Mouse (Mus musculus) brain, embryonic 14.5 days (tissue): ENCODE results near the gene Commd8.

Source experiments
- CTCF ChIP-seq: fragments of 200-500 bp; IDR thresholded peaks from 2 replicates; pipeline ENCODE4 v1.5.1; 2012; ENCODE audit warnings: inconsistent platforms, mild to moderate bottlenecking, moderate library complexity, borderline replicate concordance; ENCODE audit not compliant: insufficient read depth, insufficient read length; ENCODE audit errors: extremely low read depth
- POLR2A ChIP-seq: fragments of 200-500 bp; IDR thresholded peaks from 2 replicates; pipeline ENCODE4 v1.6.1; 2012; ENCODE audit warnings: mild to moderate bottlenecking, inconsistent platforms, borderline replicate concordance; ENCODE audit not compliant: poor library complexity, insufficient read depth, insufficient read length, severe bottlenecking; ENCODE audit errors: extremely low read depth

GRCm38 (mm10) chr5:72202016-72202415, 34.0 kb upstream of the Commd8 start:
- TF ChIP-seq CTCF = no peak
- TF ChIP-seq POLR2A = no peak
